Mouse (Mus musculus) forebrain, embryonic 11.5 days (tissue): Measurements from ENCODE around the gene Dapk1. TPM values are rescaled to one million over a fixed set of nuclear protein-coding genes. Genes with fewer than 3 reads are reported as not detected.

Experiments used
- ATAC-seq: fragments of 200-750 bp; cut with Nextera tagmentation; replicated peaks from 2 replicates; pipeline ENCODE4 v1.8.0; 2017; ENCODE audit warnings: moderate TSS enrichment; ENCODE audit not compliant: low FRiP score
- DNase-seq: peaks from one replicate; pipeline ENCODE4 v3.0.0-alpha.2; 2017; ENCODE audit warnings: low spot score
- H3K27ac ChIP-seq: fragments of 300-500 bp; sonication (generic); 2 replicates; pipeline ENCODE4 v1.5.1; 2014; ENCODE audit warnings: low read depth, low read length
- H3K27me3 ChIP-seq: fragments of 300-500 bp; sonication (generic); 2 replicates; pipeline ENCODE4 v1.6.1; 2014; ENCODE audit warnings: mild to moderate bottlenecking, low read length, mixed read lengths; ENCODE audit not compliant: control insufficient read depth, insufficient read depth
- H3K36me3 ChIP-seq: fragments of 300-500 bp; sonication (generic); 2 replicates; pipeline ENCODE4 v1.6.1; 2014; ENCODE audit warnings: mild to moderate bottlenecking, low read length, moderate library complexity, mixed read lengths; ENCODE audit not compliant: control insufficient read depth, insufficient read depth
- H3K4me1 ChIP-seq: fragments of 300-500 bp; sonication (generic); replicated peaks from 2 replicates; pipeline ENCODE4 v1.6.1; 2014; ENCODE audit warnings: low read length, mixed read lengths; ENCODE audit not compliant: control insufficient read depth, insufficient read depth
- H3K4me2 ChIP-seq: fragments of 300-500 bp; sonication (generic); 2 replicates; pipeline ENCODE4 v1.6.1; 2014; ENCODE audit warnings: low read depth, mild to moderate bottlenecking, low read length, moderate library complexity, mixed read lengths; ENCODE audit not compliant: severe bottlenecking
- H3K4me3 ChIP-seq: fragments of 300-500 bp; sonication (generic); 2 replicates; pipeline ENCODE4 v1.5.1; 2014; ENCODE audit warnings: low read depth, low read length
- H3K9ac ChIP-seq: fragments of 300-500 bp; sonication (generic); 2 replicates; pipeline ENCODE4 v1.6.1; 2014; ENCODE audit warnings: low read length
- H3K9me3 ChIP-seq: fragments of 300-500 bp; sonication (generic); 2 replicates; pipeline ENCODE4 v1.6.1; 2016; ENCODE audit warnings: low read length, mixed read lengths; ENCODE audit not compliant: control insufficient read depth
- WGBS: fragments of 180-500 bp; shearing (Covaris S2); extraction: QIAGEN DNeasy Blood & Tissue Kit; methylation state at CpG from one replicate; pipeline ENCODE4 v1.1.7; 2014; 5-methylcytosine and 5-hydroxymethylcytosine counted together
- polyA plus RNA-seq: library from polyadenylated mRNA; unstranded; fragments of >200 nt; fragmentation: Nextera tagmentation; extraction: Ambion mirVana; gene quantifications from 2 replicates; pipeline ENCODE4 v1.2.1, GENCODE M21; 2014

The Dapk1 gene
- polyA plus RNA-seq, 1 experiment from 2014 or later = 25.3 TPM

- Histone ChIP-seq H3K4me3 (no peak overlapping the region), H3K9me3 (no peaks in the 10 kb centered on the region), H3K4me2 (no peak overlapping the region), H3K27ac (no peak overlapping the region), H3K27me3 (no peaks in the 10 kb centered on the region), H3K9ac (no peak overlapping the region), H3K4me1 (no peaks in the 10 kb centered on the region), H3K36me3 (peaks cover 5% of the 10 kb centered on the region; the same call in 1 of the 2 replicates)
- 93% methylated on average over 12 of the region's 12 CpGs for WGBS
- ATAC-seq (no peak), DNase-seq (peak; percentile 27)
Observed at GRCm38 (mm10) chr13:60760392-60760791, 158.6 kb downstream of the Dapk1 start.

DNA sequence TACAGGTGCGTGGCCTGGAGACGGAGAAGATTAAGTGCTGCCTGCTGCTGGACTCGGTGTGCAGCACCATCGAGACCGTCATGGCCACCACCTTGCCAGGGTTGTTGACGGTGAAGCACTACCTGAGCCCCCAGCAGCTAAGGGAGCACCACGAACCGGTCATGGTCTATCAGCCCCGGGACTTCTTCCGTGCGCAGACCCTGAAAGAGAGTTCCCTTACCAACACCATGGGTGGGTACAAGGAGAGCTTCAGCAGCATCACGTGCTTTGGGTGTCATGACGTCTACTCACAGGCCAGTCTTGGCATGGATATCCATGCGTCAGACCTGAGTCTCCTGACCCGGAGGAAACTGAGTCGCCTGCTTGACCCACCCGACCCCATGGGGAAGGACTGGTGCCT, 159.4 kb downstream of the Dapk1 start:
- Histone ChIP-seq H3K27me3 (no peaks in the 10 kb centered on the region), H3K4me1 (no peaks in the 10 kb centered on the region), H3K9ac (no peak overlapping the region), H3K4me2 (no peak overlapping the region), H3K27ac (no peak overlapping the region), H3K4me3 (no peak overlapping the region), H3K36me3 (peaks cover 5% of the 10 kb centered on the region; the same call in 1 of the 2 replicates), H3K9me3 (no peaks in the 10 kb centered on the region)
- 93% methylated on average over 17 of the region's 17 CpGs for WGBS
- no peak for ATAC-seq
- no peak for DNase-seq

DNA sequence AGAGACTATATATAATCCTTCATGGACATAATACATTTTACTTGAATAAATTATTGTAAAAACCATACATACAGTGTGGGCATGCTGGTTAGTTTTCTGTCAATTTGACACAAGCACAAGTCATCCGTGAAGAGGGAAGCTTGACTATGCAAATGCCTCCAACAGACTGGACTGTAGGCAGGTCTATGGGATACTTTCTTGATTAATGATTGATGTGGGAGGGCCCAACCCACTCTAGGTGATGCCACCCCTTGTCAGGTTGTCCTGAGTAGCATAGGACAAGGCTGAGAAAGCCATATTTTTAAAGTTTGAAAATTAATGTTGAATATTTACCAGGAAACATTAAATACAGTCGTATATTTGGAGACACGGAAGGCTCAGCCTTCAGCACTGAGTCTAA, 178.8 kb downstream of the Dapk1 start:
- H3K4me1 ChIP-seq = no peaks in the 10 kb centered on the region
- WGBS = 86% methylated on average over 3 of the region's 3 CpGs
- no peaks in the 10 kb centered on the region for H3K9me3 ChIP-seq
- no peak overlapping the region for H3K27ac ChIP-seq
- no peak overlapping the region for H3K4me2 ChIP-seq
- ATAC-seq (no peak), DNase-seq (no peak)
- H3K27me3 ChIP-seq = no peaks in the 10 kb centered on the region
- H3K36me3 ChIP-seq = no peaks in the 10 kb centered on the region
- no peak overlapping the region for H3K9ac ChIP-seq
- no peak overlapping the region for H3K4me3 ChIP-seq

DNA sequence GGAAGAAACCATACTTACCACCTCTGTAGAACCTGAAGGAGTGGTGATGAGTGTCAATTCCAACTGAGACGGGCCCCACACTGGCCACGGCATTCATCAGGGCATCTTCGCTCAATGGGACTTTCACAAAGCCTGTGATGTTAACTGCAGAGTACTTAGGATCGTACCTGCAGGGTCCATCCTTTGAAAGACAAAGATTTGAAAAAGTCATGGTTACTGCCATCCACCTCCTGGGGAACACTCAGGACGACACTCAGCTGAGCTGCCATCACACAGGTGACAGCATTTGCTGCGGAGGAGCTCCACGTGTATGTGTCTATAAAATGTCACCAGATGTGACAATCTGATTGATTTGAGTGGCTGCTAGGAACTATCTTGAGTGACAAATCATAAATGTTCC, 181.6 kb downstream of the Dapk1 start:
- Histone ChIP-seq H3K4me3 (no peak overlapping the region), H3K36me3 (no peaks in the 10 kb centered on the region), H3K27me3 (no peaks in the 10 kb centered on the region), H3K27ac (no peak overlapping the region), H3K9me3 (no peaks in the 10 kb centered on the region), H3K4me2 (no peak overlapping the region), H3K9ac (no peak overlapping the region), H3K4me1 (no peaks in the 10 kb centered on the region)
- ATAC-seq (no peak), DNase-seq (no peak)
- WGBS = 86% methylated on average over 7 of the region's 7 CpGs

DNA sequence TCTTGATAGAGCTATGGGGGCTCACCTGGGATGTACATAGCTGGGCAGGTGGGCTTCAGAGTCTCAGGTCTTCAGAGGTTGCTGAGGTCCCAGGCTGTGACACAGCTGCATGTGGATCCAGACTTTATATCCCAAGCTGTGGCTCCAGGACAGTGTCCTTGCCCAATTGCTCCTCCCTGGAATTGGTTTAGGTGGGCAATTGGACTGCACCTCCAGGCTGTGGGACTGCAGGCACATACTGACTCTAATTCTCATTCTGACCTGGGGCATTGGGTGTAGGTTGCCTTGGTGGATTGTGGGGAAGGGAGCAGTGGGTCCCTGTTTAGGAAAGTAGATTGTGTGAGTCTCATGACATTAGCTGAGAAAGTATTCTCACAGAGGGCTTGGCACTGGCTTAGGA, 184.5 kb downstream of the Dapk1 start, which contains the start of gene BC051665:
Gene BC051665 (minus strand): TSS at position 101 of the 400 bp plus-strand sequence.
- H3K9me3 ChIP-seq = no peaks in the 10 kb centered on the region
- H3K9ac ChIP-seq = no peak within 1 kb of the TSS
- no peak within 1 kb of the TSS for H3K27ac ChIP-seq
- H3K4me1 ChIP-seq = no peaks in the 10 kb centered on the region
- no peaks in the 10 kb centered on the region for H3K27me3 ChIP-seq
- no peak within 1 kb of the TSS for H3K4me2 ChIP-seq
- no peak within 1 kb of the TSS for H3K4me3 ChIP-seq
- no peak for DNase-seq
- ATAC-seq = no peak
- no peaks in the 10 kb centered on the region for H3K36me3 ChIP-seq

DNA sequence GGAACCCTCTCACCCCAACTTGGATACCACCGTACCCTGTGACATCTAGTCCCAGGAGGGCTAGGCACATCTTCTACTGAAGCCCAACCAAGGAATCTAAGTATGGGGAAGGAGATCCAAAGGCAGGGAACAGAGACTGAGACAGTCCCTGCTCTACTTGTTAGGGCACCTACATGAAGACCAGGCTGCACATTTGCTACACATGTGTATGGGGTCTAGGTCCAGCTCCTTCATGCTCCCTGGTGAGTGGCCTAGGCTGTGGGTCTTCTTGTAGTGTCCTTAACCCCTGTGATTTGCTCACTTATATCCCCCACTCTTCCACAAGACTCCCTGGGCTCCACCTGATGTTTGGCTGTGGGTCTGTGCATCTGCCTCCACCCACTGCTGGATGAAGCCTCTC, 187.7 kb downstream of the Dapk1 start:
- 67% methylated on average over 1 of the region's 1 CpGs for WGBS
- H3K4me3 ChIP-seq = no peak overlapping the region
- ATAC-seq (no peak), DNase-seq (no peak)
- H3K27ac ChIP-seq = no peak overlapping the region
- H3K27me3 ChIP-seq = no peaks in the 10 kb centered on the region
- no peaks in the 10 kb centered on the region for H3K9me3 ChIP-seq
- H3K4me1 ChIP-seq = no peaks in the 10 kb centered on the region
- H3K36me3 ChIP-seq = no peaks in the 10 kb centered on the region
- H3K4me2 ChIP-seq = no peak overlapping the region
- H3K9ac ChIP-seq = no peak overlapping the region

- no peaks in the 10 kb centered on the region for H3K4me1 ChIP-seq
- 77% methylated on average over 1 of the region's 1 CpGs for WGBS
- ATAC-seq (no peak), DNase-seq (no peak)
- H3K9me3 ChIP-seq = no peaks in the 10 kb centered on the region
- no peak within 1 kb of the TSS for H3K4me3 ChIP-seq
- no peak within 1 kb of the TSS for H3K27ac ChIP-seq
- no peaks in the 10 kb centered on the region for H3K27me3 ChIP-seq
- no peak within 1 kb of the TSS for H3K4me2 ChIP-seq
- no peak within 1 kb of the TSS for H3K9ac ChIP-seq
- no peaks in the 10 kb centered on the region for H3K36me3 ChIP-seq
Observed at GRCm38 (mm10) chr13:60802749-60803148, 201.0 kb downstream of the Dapk1 start, which contains the start of gene Ctsll3. Ctsll3 (minus strand) TSS chr13:60802849.

DNA sequence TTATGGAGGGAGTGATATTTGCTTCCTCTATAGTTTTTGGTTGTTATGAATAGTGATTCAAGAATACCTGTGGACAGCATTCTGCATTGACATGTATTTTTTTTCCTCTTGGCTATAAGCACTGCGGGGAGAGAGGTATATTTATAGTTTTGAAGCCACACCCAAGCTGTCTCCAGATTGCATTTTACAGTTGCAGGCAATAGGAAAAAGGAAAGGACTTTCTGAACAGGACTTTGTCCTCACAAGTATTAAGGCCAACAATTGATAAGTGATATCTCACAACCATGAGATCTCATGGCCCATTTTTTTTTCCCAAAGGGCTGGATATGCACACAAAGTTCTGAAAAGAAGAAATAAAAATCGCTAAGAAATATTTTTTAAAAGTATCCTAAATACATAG, 207.9 kb downstream of the Dapk1 start:
- Histone ChIP-seq H3K27ac (no peak overlapping the region), H3K4me3 (no peak overlapping the region), H3K9me3 (no peaks in the 10 kb centered on the region), H3K4me1 (no peaks in the 10 kb centered on the region), H3K4me2 (no peak overlapping the region), H3K9ac (no peak overlapping the region), H3K27me3 (no peaks in the 10 kb centered on the region), H3K36me3 (no peaks in the 10 kb centered on the region)
- WGBS = 79% methylated on average over 2 of the region's 2 CpGs
- DNase-seq (no peak), ATAC-seq (no peak)

DNA sequence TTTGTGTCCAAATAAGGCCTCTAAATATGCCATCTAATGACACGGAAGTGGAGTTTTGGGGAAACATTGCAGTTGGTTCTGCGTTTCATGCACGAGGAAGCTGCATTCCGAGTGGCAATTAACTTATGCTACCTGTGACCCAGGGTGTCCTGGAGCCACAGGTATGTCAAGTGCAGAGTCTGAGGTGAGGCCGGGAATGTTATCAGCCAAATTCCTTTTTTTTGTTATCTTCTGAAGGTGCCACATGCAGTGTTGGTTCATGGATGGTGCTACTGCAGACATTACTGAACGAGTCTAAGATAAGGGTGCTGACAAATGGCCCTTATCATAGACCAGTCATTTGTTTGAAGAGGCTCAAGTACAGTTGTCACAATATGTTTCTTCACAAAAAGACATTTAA, 211.0 kb downstream of the Dapk1 start:
- Histone ChIP-seq H3K4me2 (no peak overlapping the region), H3K27ac (no peak overlapping the region), H3K4me3 (no peak overlapping the region), H3K4me1 (no peaks in the 10 kb centered on the region), H3K27me3 (no peaks in the 10 kb centered on the region), H3K9ac (no peak overlapping the region), H3K9me3 (no peaks in the 10 kb centered on the region), H3K36me3 (no peaks in the 10 kb centered on the region)
- WGBS = 89% methylated on average over 6 of the region's 6 CpGs
- ATAC-seq = no peak
- DNase-seq = no peak
